Mouse (Mus musculus) G1E-ER4 (cell line): Measurements from ENCODE around the gene Htra1. TPM values are rescaled to one million over a fixed set of nuclear protein-coding genes. Genes with fewer than 3 reads are reported as not detected.

ENCODE experiments used
- GATA1 ChIP-seq: IDR thresholded peaks from one replicate; pipeline ENCODE4 v1.8.0; 2012; ENCODE audit warnings: low read length, inconsistent platforms
- polyA plus RNA-seq: library from polyadenylated mRNA; stranded (reverse); fragments of >175 nt; gene quantifications from 2 replicates; pipeline ENCODE4 v1.2.3, GENCODE M21; 2012

Htra1 gene
- not detected in 2 replicates for polyA plus RNA-seq

DNA sequence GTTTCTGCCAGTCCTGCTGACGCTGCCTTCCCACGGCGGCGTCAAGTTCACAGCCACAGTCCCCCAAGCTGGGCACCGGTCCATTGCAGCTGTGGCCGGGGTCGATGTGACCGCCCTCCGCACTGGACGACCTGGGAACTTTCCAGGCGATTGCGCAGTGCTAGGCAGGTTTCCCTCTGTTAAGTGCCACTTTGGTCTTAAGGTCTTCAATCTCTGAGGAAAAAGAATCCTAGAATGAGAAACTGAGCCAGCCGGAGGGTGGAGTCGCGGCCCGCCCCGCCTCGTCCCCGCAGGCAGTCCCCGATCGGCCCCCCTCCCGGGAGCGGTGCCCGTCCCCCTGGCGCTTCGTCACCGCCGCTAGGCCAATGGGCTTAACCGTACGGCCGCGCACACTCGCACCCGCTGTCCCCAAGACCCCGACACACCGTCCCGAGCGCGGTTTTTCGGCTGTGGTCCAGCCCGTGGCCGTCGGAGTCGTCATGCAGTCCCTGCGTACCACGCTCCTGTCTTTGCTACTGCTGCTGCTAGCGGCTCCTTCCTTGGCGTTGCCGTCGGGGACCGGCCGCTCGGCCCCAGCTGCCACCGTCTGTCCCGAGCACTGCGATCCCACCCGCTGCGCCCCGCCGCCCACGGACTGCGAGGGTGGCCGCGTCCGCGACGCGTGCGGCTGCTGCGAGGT is at the start of gene Htra1:
Gene Htra1, plus strand, starts transcription at position 319 of the 679 bp plus-strand sequence.
- no peak for TF ChIP-seq GATA1

DNA sequence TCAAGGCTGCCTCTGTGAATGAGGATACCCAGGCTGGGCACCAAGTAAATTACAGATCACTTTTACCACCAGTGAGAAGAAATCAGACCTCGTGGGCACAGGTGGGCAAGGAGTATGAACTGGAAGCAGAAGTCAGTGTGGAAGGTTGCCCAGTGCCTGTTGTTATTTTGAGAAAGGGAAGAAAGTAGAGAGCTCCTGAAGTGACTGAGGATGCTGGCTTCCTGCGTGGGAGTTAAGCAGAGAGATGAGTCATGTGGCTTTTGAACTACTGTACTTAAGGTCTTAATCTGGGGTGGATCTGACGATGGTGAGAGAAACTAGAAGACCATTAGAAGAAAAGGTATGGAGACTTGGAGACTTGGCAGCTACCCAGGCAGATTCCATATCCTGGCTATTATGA is 49.7 kb upstream of the Htra1 start:
- TF ChIP-seq GATA1: no peak

DNA sequence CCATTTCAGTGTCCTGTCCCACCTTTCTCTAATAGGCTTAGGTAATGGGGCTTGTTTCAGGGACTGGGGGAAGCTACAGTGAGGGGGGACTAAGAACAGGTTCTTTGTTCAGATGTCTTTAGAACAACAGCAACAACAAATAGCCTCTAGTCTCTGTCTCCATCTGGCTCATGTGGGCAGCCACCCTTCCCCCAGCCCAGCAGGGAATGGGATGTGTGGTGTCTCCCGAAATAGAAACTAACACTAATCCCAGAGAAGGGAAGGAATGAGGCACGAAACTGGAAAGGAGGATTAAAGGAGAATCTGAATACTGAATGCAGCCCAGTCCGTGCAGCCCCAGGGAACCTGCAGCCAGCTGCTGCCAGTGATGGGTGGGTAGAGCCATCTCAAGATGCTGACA is 48.0 kb upstream of the Htra1 start:
- TF ChIP-seq GATA1: no peak

DNA sequence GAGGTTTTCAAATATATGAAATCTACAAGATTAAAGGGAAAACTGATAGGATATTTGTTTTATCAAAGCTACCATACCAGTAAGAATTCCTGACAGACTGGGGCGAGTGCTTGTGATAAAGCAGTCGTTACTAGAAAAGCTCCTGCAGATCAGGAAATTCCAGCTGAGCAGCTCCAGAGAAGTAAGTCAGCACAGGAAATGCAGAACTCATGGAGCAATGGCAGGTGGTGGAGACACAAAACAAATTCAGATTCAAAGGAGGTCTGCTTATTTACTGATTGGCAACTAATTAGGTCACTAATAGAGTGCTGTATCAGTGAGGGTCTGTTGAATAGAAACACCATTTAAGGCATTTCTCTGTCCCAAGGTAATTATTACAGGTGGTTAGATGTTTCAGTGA is 45.0 kb upstream of the Htra1 start:
- TF ChIP-seq GATA1: no peak

DNA sequence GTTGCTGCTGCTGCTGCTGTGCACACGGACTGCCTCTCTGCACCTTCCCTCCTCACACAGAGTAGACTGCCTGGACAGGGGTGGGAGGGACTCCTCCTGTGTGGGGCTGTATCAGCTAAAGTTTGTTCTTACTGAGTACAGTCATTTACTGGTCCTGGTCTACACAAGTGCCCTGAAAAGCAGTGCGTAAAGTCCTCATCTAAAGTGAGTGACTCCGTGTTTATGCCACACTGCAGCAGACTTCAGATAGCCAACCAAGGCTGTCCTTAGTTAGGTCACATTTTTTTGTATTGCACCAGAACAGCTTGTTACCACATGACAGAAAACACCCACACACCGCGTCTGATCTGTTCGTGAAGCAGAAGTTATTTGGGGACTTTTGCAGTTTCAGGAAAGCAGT is 42.9 kb upstream of the Htra1 start:
- no peak for TF ChIP-seq GATA1

DNA sequence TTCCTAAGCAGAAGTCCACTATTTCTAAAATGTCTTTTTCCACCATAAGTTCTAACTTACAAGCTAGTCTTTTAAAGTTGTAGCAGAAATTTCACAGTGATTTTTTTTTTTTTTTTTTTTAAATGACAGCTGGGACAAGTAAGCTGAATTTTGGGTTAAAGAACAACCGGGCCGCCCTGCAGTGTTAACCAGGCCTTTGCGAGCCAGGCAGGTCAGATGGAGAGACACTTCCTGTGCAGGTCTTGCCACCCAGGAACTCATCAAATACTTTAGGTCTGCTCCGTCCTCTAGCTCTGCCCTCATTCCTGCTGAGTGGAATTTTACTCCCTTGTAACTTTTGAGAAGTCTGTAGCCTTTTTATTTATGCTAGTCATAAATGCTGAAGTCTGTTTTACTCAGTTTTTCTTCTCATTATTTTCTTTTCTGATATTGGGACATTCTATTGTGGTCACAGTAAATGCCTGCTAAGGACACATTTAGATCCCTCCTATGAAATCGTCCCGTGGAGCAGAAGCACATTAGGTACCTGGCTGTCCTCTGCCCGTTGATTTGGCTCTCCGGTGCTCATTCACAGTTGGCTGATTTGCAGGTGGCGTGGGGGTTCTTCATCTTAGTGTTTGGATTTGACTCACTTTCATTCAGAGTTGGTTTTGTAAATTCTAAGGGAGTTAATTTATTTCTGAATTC is 40.8 kb upstream of the Htra1 start:
- TF ChIP-seq GATA1: no peak

DNA sequence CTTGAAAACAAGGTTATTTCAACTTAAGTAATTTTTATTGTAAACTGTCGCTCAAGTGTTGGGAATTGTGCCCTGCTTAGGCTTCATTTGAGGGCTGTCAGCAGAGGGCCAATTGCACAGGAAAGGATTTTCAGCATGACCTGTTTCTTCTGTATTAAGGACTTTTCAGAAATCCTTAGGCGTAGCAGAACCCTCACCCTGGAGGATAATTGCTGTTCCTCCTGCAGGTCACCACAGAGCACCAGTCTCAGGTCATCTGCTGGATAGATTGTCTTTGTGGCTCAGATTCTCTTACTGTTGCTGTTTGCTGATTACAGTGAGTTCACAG is 40.3 kb upstream of the Htra1 start:
- TF ChIP-seq GATA1: no peak

DNA sequence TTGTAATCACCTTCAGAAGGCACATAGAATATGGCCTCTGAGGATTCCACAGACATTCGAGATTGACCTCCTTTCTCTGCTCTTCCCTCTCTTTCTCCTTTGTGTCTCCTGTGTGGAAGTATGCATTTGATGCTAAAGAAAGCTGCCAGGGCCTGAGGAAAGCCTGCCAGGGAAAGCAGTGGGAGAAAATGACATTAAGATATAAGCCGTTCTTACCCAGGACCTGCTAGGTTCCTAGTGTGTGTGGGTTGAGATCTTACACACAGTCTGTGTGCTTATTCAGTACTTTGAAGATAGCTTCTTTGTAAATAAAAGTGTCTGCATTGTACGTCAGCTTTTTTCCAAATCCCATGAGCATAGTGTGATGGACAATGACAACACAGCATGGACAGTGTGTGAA is 39.8 kb upstream of the Htra1 start:
- TF ChIP-seq GATA1: no peak

DNA sequence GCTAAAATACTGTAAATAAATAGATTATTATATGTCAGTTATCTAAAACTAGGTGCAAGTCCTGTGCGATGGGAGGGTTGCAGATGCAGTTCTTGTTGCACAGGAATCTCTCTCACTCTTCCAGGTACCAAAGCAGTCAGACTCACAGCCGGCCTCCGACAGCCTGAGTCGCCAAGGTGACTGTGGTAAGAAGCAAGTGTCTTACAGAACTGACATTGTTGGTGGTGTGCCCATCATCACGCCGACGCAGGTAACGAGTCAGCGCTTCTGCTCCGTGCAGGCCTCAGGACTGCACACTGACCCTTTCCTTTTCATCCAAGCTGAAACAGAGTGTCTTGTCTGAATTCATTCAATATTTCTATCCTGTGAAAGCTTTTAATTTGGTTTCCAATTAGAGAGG is 38.7 kb upstream of the Htra1 start:
- no peak for TF ChIP-seq GATA1

DNA sequence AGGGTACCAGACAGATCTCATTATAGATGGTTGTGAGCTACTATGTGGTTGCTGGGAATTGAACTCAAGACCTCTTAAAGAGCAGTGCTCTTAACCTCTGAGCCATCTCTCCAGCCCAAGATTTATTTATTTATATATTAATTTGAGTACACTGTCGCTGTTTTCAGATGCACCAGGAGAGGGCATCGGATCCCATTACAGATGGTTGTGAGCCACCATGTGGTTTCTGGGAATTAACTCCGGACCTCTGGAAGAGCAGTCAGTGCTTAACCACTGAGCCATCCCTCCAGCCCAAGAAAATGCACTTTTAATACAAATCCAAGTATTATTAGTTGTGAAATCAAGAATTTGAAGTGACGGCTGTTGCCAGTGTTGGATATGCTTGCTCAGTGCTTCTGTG is 37.5 kb upstream of the Htra1 start:
- no peak for TF ChIP-seq GATA1

DNA sequence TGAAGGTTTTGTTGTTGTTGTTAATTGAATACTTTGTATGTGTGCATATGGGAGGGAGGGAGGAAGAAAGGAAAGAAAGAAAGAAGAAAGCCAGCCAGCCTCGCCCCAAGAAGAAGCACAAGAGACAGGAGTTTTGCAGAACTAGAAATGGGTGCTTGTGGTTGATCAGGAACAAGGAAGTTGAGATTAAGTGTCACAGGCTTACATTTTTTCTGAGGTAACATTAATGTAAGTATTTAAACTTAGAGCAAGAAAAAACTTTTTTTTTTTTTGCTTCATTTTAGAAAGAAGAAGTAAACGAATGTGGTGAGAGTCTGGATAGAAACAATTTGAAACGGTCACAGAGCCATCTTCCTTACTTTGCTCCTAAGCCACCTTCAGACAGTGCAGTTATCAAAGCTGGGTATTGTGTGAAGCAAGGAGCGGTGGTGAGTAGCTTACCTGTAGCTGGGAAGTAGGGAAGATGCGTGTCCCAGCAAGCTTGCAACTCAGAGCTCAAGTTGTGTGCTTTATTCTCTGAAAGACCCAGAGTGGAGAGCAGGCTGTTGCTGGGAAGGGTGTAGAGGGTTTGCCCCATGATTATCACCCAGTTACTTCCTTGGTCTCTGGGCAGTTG is 35.6 kb upstream of the Htra1 start:
- no peak for TF ChIP-seq GATA1

DNA sequence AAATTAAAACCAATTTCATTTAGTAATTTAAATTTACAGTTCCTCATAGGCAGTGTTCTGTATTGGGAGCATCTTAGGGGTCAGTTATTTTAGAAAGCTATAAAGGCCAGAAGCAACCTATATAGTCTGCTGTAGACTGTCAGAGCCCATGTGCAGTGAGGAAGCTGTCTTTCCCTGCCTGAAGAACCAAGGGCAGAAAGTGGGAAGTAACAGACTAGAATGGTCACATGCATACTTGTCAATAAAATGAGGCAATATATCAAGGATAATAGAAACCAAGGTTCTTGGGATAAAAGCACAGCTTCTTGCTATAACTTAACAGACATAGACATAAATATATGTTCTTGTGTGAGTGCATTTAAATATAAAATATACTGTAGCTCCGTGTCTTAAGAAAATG is 33.0 kb upstream of the Htra1 start:
- TF ChIP-seq GATA1: no peak

DNA sequence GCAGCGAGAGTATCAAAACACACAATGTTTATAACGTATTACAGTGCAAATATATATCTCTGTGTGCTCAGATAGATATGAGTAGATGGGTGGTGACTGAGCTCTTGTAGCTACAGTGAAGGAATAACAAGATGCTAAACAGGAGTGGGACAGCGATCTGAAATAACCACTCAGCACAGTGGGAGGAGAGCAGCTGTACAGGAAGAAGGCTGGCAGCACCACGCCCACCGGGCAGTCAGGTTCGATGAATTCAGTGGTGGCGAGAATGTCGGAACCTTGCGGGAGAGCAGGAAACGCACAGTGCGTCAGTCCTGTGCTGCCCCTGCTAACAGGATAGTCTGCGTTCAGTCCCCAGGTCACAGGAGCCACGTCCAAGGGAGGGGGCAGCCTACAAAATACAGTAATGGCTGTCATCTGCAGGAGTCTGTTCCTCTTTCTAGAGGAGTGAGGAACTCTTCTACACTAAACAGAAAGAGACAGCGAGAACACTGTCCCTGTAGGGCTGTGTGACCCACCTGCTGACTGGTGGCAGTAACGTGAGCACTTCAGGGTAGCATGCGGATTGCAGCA is 32.3 kb upstream of the Htra1 start:
- TF ChIP-seq GATA1: no peak

DNA sequence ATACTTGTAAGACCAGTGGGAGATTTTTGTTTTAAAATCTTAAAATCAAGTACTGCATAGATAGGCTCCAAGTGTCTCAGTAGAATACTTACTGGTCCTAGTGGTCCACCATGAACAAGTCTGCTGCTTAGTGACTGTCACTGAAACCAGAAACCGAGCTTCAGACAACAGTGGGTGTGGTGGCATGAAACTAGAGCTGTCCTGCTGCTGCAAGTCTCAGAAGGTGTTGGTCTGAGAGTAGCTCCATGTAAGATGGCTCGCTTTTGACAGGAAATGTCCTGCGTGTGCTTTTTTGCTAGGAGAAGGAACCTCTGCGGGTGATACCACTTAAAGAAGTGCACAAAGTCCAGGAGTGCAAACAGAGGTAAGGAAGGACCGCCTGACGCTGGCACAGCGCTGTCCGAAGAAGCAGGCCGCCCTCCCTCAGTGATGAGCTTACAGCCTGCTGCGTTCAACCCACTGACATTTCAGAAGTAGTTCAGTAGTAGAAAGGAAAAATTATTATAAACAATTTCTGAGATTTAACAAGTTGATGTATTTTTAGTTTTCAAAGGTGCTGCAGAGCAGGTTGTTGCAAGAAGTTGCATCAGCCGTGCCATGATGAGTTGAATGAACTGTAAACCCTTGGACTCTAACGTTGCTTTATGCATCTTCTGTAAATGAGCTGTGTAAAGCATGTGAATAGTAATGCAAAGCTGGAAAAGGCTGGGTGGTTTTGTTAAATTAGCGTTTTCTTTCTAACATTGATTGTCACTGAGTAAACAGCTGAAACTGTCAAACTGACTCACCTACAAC is 31.1 kb upstream of the Htra1 start:
- TF ChIP-seq GATA1: no peak

DNA sequence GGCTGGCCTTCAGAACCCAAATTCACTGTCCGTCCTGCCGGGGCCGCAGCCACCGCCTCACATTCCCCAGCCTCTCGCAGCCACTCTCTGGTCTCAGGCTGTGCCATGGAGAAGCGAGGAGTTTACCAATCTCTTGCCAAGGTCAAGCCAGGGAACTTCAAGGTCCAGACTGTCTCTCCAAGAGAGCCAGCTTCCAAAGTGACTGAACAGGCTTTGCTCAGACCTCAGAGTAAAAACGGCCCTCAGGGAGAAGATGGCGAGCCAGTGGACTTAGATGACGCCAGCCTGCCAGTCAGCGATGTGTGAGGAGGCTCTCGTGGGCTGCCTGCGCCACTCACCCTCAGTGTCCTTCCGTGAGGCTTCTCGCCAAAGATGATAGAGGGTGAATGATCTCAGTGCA is 25.1 kb upstream of the Htra1 start:
- no peak for TF ChIP-seq GATA1
